Mouse (Mus musculus) small intestine, adult 2 months (tissue): ENCODE data around the gene Prdx2. TPM values are rescaled to one million over a fixed set of nuclear protein-coding genes. Genes with fewer than 3 reads are reported as not detected.
A peak's percentile ranks its signal among the peaks of the same experiment; 100 is the strongest.

Source experiments
- H3K27ac ChIP-seq: fragments of 200-500 bp; 2 replicates; pipeline ENCODE4 v1.5.1; 2012; ENCODE audit warnings: low read depth, low read length, control low read depth, inconsistent platforms; ENCODE audit not compliant: insufficient read depth
- H3K27me3 ChIP-seq: fragments of 200-500 bp; 2 replicates; pipeline ENCODE4 v1.6.1; 2012; ENCODE audit warnings: mild to moderate bottlenecking, moderate library complexity, low read length, inconsistent platforms; ENCODE audit not compliant: control insufficient read depth, insufficient read depth
- H3K36me3 ChIP-seq: fragments of 200-500 bp; 2 replicates; pipeline ENCODE4 v1.6.1; 2012; ENCODE audit warnings: mild to moderate bottlenecking, low read length, control low read depth, inconsistent platforms; ENCODE audit not compliant: control insufficient read depth, insufficient read depth
- H3K4me1 ChIP-seq: fragments of 200-500 bp; 2 replicates; pipeline ENCODE4 v1.6.1; 2012; ENCODE audit warnings: low read length, inconsistent platforms, mixed read lengths; ENCODE audit not compliant: control insufficient read depth, insufficient read depth, insufficient read length
- H3K4me3 ChIP-seq: fragments of 200-500 bp; 2 replicates; pipeline ENCODE4 v1.5.1; 2012; ENCODE audit warnings: low read depth, mild to moderate bottlenecking, control low read depth, inconsistent platforms, low read length, moderate library complexity
- CTCF ChIP-seq: fragments of 200-500 bp; IDR thresholded peaks from 2 replicates; pipeline ENCODE4 v1.5.1; 2012; ENCODE audit warnings: low read depth, mild to moderate bottlenecking, control low read depth, inconsistent platforms, low read length, moderate library complexity, mixed read lengths; ENCODE audit not compliant: insufficient replicate concordance, insufficient read length; ENCODE audit errors: extremely low read depth
- POLR2A ChIP-seq: fragments of 200-500 bp; IDR thresholded peaks from 2 replicates; pipeline ENCODE4 v1.6.1; 2012; ENCODE audit warnings: low read depth, mild to moderate bottlenecking, control low read depth, inconsistent platforms, low read length, moderate library complexity
- WGBS: fragments of 180-500 bp; shearing (Covaris S2); methylation state at CpG from one replicate; pipeline ENCODE4 v1.1.7; 2018; 5-methylcytosine and 5-hydroxymethylcytosine counted together
- polyA plus RNA-seq: library from polyadenylated mRNA; depleted of rRNA; stranded (reverse); fragments of >200 nt; gene quantifications from 2 replicates; pipeline ENCODE4 v1.2.3, GENCODE M21; 2012; rRNA removed

Prdx2 gene
- polyA plus RNA-seq: 70.6 and 141 TPM in 2 replicates

DNA sequence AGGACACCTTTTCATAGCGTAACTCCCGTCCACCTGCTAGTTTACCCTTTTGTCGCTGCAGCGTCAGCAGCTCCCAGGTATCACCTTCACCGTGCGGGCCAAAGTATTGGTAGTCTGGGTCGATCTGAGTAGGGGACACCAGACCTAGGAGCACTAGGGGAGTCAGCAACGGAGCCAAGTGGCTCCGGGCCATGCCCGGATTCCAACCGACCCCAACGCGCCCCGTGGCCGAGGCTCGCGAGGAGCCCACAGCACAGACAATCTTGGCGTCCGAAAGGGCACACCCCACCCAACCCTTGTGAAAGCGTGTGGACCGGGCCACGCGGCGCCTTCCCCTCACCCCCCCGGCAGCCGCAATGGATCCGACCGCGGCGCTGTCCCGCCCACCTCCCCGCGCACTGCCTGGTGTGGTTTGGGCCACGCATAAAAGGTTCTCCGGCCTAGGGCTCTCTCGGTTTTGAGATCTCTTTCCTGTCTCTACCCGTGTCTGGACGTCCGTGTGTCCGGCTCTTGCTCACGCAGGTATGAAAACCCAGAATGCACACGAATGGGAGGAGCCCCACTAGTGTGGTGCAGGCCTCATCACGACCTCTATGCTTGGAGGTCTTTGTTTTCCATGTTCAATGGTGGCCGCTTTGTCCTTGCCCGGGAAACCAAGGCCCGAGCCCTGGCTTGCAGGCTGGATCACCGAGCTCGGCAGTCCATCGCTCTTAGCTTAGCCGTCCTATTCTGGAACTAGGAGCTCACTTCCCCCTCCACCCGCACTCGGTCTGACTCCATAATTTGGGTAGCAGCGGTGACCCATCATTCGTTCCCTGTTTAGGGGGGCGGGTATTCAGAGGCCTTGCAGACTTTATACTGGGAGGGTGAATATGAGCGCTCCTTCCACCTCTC, at the start of gene Prdx2, which contains the start of the genes Gm49661 and Rnaseh2a:
Gene Prdx2, plus strand, starts transcription at position 347 of the 894 bp plus-strand sequence.
Gene Gm49661, minus strand, starts transcription at position 193 of the 894 bp plus-strand sequence.
Gene Rnaseh2a, minus strand, starts transcription at position 527 of the 894 bp plus-strand sequence.
- Histone ChIP-seq H3K27me3 (no peaks in the 10 kb centered on the region), H3K4me3 (peak within 1 kb of the TSS; percentile 70), H3K4me1 (peaks cover 17% of the 10 kb centered on the region), H3K36me3 (peaks cover 11% of the 10 kb centered on the region), H3K27ac (peak within 1 kb of the TSS; percentile 77)
- TF ChIP-seq CTCF: no peak
- peak; percentile 93 for TF ChIP-seq POLR2A
- under 1% methylated on average over 56 of the region's 56 CpGs for WGBS

DNA sequence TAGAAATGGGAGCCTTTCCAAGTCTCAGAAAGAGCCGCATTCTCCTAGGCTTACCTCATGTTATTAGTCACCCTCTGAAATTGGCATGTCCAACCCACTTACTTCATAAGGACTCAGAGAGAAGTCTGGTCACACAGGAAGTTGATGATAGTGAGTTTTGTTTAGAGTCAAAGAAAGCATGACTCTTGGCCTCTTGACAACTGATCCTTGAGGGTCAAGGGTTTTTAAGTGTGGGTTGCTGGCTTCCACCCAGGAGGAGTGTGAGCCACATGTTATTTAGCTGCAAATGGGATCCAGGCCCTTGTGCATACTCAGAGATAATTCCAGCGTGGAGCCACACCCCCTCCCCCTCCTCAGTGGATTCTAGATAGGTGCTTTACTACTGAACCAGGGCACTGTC, 47.8 kb upstream of the Prdx2 start:
- WGBS: 64% methylated on average over 2 of the region's 2 CpGs

DNA sequence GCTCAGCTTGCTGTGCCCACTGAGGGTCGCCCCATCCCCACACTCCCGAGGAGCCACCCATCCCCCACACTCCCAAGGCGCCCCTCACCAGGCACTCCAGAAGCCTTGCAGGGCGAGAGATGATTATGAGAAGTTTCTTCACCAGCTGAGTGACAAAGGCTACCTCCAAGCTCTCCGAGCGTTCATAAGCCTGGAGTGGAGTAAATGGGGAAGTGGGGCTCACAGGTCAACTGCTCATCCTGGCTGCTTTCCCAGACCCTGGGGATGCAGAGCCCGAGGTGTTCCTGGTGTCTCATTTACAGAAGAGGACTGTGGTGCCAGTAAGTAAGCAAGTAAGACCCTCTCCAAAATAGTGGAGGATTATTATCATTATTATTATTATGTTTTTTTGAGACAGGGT, 43.8 kb upstream of the Prdx2 start:
- TF ChIP-seq CTCF (no peak), POLR2A (no peak)
- H3K4me3 ChIP-seq: no peak overlapping the region
- H3K27me3 ChIP-seq: peaks cover 16% of the 10 kb centered on the region
- no peaks in the 10 kb centered on the region for H3K36me3 ChIP-seq
- H3K27ac ChIP-seq: no peak overlapping the region
- WGBS: 48% methylated on average over 7 of the region's 7 CpGs
- 0 out of 2 replicates have a peak, but pooled peaks cover 3% of the 10 kb centered on the region for H3K4me1 ChIP-seq

More for the DNA sequence above, 47.8 kb upstream of the Prdx2 start:
- Histone ChIP-seq H3K4me1 (no peaks in the 10 kb centered on the region), H3K36me3 (no peaks in the 10 kb centered on the region), H3K27ac (no peak overlapping the region), H3K4me3 (no peak overlapping the region), H3K27me3 (no peaks in the 10 kb centered on the region)
- no peak for TF ChIP-seq CTCF
- no peak for TF ChIP-seq POLR2A

DNA sequence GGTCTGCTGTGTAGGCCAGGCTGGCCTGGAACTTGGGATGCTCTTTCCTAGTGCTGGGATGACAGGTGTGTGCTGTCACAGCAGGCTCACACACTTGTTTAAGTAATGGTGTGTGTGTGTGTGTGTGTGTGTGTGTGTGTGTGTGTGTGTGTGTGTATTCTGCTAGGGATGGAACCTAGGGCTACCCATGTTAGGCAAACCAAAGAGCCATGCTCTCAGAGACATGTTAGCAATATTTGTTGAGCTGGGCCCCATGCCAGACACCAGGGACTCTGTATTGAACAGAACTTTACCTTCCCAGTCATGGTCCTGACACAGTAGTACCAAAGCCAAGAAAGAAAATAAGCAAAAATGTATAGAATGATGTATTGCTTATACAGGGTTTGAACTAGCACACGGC, 41.9 kb upstream of the Prdx2 start:
- H3K4me3 ChIP-seq: no peak overlapping the region
- H3K36me3 ChIP-seq: no peaks in the 10 kb centered on the region
- H3K27me3 ChIP-seq: peaks cover 21% of the 10 kb centered on the region
- H3K4me1 ChIP-seq: 0 out of 2 replicates have a peak, but pooled peaks cover 3% of the 10 kb centered on the region
- 92% methylated on average over 1 of the region's 1 CpGs for WGBS
- TF ChIP-seq CTCF (no peak), POLR2A (no peak)
- H3K27ac ChIP-seq: no peak overlapping the region

DNA sequence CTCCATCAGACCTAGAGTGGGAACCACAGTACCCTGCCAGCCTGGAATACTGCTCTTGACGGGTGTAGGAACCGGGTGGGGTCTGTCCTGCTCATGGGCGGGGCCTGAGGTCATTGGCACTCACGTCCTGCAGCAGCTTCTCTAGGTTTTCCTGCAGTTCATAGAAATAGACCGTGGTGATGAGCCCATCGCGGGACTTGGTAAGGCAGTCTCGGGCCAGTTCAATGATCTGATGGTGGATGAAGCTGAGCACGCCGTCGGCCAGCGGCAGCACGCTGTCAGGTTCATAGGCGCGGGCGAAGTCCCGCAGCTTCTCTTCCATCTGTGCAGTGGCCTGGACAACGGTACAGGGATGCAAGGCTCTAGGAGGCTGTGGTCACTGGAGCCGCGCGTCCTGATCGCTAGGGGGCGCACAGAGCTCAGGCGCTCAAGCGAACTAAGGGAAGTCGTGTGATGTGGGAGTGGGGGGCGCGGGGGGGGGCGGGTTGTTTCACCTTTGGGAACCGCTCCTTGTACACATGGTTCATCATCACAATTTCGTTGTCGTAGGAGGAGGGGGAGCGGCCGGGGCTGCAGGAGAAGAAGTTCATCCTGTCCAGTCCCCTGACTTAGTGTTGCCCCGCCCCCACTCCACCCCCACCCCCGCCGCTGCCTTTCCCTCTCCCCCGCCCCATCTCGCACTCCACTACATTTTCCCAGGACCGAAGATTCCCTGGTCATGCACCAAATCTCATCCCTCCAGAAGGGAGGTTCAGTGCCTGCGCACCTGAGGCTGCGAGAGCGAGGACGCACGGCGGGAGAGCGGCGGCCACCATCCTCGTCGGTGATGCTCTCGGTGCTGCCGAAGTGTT, 40.7 kb upstream of the Prdx2 start:
- H3K36me3 ChIP-seq: no peaks in the 10 kb centered on the region
- TF ChIP-seq POLR2A: no peak
- TF ChIP-seq CTCF: peak; percentile 75; the same call in 1 of the 2 replicates
- peaks cover 21% of the 10 kb centered on the region for H3K27me3 ChIP-seq
- H3K4me3 ChIP-seq: no peak overlapping the region
- no peak overlapping the region for H3K27ac ChIP-seq
- WGBS: 5% methylated on average over 52 of the region's 52 CpGs
- 0 out of 2 replicates have a peak, but pooled peaks cover 3% of the 10 kb centered on the region for H3K4me1 ChIP-seq

DNA sequence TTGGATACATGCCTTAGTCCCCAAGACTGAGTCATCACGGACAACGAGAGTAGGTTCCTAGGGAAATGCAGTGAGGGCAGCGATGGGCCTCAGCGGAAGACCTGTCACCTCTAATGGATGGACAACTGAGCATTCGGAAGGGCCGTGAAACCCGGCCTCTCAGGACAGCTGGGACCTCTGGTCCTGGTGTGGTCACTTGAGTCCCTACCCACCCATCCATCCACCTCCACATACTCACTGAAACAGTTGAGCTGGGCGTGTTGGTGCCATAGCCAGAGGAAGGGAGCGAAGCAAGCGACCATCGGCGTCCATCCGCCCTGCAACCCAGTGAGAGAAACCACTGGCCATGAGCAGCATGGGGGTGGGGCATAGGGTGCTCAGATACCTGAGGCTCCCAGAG, 38.8 kb upstream of the Prdx2 start:
- Histone ChIP-seq H3K4me1 (0 out of 2 replicates have a peak, but pooled peaks cover 3% of the 10 kb centered on the region), H3K36me3 (no peaks in the 10 kb centered on the region), H3K27me3 (peaks cover 31% of the 10 kb centered on the region), H3K27ac (no peak overlapping the region), H3K4me3 (no peak overlapping the region)
- WGBS: 84% methylated on average over 13 of the region's 13 CpGs
- TF ChIP-seq CTCF (no peak), POLR2A (no peak)
